Mouse (Mus musculus): ENCODE measurements around the gene Zkscan4.
A peak's percentile ranks its signal among the peaks of the same experiment; 100 is the strongest.
"Not testable (repeated sequence)": the region's sequence is repeated elsewhere in the genome, so short reads cannot be mapped to it uniquely, and the experiment has no call there.

Zkscan4 gene

DNA sequence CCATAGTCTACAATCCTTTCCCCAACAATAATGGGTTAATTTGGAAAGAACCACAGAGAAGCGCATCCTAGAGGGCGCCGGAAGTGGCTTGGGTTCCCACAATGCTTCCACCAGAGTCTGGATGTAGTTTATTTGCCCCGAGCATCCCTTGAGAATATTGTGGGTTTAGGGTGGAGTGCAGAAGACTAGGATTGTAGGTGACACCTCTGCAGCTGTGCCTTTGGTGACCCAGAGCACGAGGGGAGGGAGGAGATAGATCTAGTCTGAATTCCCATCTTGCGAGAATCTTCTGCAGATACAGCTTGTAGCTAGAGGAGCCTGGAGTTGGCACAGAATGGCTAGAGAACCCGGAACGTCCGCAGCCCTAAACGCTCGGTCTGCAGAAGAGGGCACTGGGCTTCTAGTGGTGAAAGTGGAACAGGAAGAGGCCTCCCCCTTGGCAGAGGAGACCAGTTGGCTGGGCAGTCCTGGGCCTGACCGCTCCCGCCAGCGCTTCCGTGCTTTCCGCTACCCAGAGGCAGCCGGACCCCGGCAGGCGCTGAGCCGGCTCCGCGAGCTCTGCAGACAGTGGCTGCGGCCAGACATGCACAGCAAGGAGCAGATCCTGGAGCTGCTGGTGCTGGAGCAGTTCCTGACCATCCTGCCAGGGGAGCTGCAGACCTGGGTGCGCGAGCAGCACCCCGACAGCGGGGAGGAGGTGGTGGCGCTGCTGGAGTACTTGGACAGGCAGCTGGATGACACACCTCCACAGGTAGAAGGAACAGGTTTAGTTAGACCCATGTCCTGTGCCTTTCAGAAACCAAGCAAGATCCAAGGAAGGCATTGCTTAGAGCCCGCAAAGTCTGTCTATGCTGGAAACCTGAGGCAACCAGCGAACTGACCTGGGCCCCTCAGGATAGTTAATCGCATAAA, at the start of gene Zkscan4, which contains the start of gene Gm10065:
Zkscan4 (plus strand) TSS at position 149 of the 912 bp plus-strand sequence.
Gm10065 (minus strand) TSS at position 683 of the 912 bp plus-strand sequence.
- DNase-seq (ENCODE audit: low read depth, low spot score) = peak; percentile 55

DNA sequence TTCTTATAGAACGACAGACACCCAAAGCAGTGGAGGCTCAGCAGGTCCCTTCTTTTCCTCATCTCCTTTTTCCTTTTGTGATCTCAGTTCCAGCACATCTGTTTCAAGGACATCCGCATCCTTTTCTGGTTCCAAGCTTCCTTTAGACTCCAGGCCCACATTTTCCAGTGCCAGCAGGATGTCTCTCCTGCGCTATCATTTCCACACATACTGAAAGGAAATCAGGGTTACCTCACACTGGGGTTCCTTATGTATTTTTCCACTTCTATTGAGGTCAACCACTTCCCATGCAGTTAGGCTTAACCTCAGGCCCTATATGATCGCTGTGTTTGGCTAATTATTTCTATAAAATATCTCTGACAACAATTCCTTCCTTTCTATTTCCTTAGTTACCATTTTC, 43.2 kb upstream of the Zkscan4 start:
- no peak for DNase-seq (ENCODE audit: low read depth, low spot score)

DNA sequence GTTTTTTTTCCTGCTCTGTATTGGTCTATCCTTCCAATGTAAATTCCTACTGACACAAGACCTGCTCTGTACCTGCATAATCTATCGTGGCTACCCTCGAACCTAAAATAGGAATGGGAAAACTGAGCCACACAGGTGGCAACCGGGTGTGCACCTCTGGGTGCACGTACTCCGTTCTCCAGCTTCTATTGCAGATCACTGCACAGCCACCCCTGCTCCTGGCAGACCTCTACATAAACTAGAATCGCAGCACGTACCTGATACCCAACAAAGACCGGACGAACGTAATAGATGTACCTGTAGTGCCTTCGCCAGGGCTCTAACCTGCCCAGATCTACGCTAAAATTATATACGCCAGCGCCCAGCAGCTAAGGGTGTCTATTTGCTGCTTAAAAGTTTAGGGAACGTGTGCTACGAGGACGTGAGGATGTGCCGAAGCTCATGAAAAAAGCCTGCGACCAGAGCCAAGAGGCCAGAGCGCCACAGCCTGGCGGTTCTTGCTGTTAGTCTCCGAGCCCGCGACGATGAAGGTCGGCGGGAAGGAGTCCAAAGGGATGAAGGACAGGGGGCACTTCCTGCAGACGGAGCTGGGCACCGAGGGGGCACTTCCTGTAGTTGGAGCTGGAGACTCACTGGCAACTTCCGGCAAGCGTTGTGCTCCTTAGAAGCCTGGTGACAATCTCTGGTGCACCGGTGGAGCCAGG, 38.1 kb upstream of the Zkscan4 start, which contains the start of gene Pgbd1:
Pgbd1 (minus strand) TSS at position 556 of the 704 bp plus-strand sequence.
- DNase-seq (ENCODE audit: low read depth, low spot score) = peak; percentile 68

GRCm38 (mm10) chr13:21441207-21441572, 37.5 kb upstream of the Zkscan4 start:
- no peak for DNase-seq (ENCODE audit: low read depth, low spot score)

DNA sequence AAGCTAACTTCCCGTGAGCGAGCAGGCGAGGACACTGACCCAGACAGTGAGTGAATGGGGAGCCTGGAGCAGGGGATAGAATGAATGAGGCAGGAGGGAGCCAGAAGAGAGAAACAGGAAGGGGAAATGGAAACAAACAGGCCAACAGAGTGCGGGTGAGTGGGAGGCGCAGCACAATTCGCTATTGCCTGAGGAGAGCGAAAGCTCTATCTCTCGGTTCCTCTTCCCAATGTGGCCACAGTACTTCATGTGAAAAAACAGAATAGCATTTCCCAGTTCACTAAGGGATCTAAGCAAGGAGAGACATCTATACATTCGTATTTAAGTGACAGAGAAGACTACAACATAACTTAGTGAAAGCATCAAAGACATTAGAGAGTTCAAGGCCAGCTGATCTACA, 31.9 kb upstream of the Zkscan4 start:
- DNase-seq (ENCODE audit: low read depth, low spot score) = no peak

GRCm38 (mm10) chr13:21447856-21448614, 30.7 kb upstream of the Zkscan4 start:
- no peak for DNase-seq (ENCODE audit: low read depth, low spot score)

GRCm38 (mm10) chr13:21453042-21453441, 25.7 kb upstream of the Zkscan4 start:
- no peak for DNase-seq (ENCODE audit: low read depth, low spot score)

DNA sequence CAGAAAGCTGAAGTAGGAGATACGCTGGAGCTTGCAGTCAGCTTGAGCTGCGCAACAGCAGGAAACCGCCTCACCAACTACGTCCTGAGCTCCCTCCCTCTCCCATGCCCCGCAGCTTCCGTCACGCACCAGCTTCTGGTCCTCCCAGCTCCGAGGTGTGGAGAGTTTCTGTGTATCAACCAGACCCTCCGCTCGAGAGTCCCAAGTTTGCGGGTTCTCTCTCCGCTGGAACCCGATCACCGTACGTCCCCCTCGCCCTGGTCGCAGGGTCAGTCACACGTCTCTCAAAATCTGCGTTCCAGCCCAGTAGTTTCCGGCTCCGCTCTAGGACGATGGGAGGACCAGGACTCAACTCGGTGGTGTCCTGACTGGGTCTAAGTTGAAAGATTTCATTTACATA, 25.3 kb upstream of the Zkscan4 start, which contains the start of gene Zscan26:
Zscan26 (minus strand) TSS at position 282 of the 400 bp plus-strand sequence.
- DNase-seq (ENCODE audit: low read depth, low spot score) = peak; percentile 90

GRCm38 (mm10) chr13:21454133-21454532, 24.6 kb upstream of the Zkscan4 start:
- DNase-seq (ENCODE audit: low read depth, low spot score) = no peak

DNA sequence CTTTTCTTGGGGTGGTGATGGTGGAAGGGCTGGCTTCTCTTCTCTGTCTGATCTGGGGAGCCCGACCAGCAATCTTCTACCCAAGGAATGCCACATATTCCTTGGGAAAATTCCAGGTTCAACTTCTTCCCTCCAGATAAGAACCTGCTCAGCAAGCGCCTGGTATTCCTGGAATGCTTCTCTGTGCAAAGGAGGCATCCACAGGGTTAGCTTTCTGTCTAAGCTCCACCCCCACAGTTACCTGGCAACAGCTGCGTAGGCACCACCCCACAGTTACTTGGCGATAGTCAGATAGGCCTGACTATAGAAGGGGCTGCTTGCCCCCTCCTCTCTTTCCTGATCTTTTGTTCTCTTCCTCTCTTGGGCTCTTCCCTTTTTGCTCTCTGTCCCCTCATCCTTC, 22.4 kb upstream of the Zkscan4 start:
- peak; percentile 92 for DNase-seq (ENCODE audit: low read depth, low spot score)

GRCm38 (mm10) chr13:21462516-21462915, 16.2 kb upstream of the Zkscan4 start:
- DNase-seq (ENCODE audit: low read depth, low spot score) = peak; percentile 70

- no peak for DNase-seq (ENCODE audit: low read depth, low spot score)
Observed at GRCm38 (mm10) chr13:21467336-21467735, 11.4 kb upstream of the Zkscan4 start.

GRCm38 (mm10) chr13:21468061-21469019, 10.4 kb upstream of the Zkscan4 start, which contains the start of gene Nkapl:
Gene Nkapl, minus strand, starts transcription at chr13:21468509.
- DNase-seq (ENCODE audit: low read depth, low spot score) = peak; percentile 95

GRCm38 (mm10) chr13:21469097-21469496, 9.6 kb upstream of the Zkscan4 start:
- DNase-seq (ENCODE audit: low read depth, low spot score) = no peak

GRCm38 (mm10) chr13:21472427-21472826, 6.3 kb upstream of the Zkscan4 start:
- DNase-seq (ENCODE audit: low read depth, low spot score) = no peak

GRCm38 (mm10) chr13:21486881-21487280, 8.2 kb downstream of the Zkscan4 start:
- DNase-seq (ENCODE audit: low read depth, low spot score) = peak; percentile 58

DNA sequence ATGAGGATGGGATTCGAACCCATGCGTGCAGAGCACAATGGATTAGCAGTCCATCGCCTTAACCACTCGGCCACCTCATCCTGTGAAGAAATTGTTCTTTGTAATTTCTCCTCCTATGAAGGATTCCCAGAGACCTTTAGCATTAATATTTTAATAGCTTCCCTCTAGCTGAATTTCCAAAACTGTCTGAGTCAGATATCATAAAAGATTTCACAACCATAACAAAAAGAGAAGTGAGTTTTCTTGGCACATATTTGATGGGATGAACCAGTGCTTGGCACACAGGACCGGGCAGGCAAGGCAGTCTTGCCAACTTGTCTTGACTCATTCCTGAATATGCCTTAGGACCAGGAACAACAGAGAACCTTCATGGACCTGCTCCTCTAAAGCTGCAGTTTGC, 14.1 kb downstream of the Zkscan4 start:
- DNase-seq (ENCODE audit: low read depth, low spot score) = no peak

DNA sequence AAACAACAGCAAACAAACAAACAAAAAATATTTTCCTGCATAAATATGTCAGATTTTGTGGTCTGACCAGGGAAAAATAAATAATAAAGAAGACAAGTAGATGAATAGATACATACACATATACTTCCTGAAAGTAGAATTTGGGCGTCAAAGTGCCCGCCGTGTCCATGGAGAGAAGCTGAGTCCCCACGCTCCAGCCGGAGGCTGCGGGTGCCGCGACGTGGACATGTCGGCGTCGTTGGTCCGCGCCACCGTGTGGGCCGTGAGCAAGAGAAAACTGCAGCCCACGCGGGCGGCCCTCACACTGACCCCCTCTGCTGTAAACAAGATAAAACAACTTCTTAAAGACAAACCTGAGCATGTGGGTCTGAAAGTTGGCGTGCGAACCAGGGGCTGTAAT, 16.4 kb downstream of the Zkscan4 start, which contains the start of gene AK157302:
AK157302 (plus strand) TSS at position 144 of the 400 bp plus-strand sequence.
- DNase-seq (ENCODE audit: low read depth, low spot score) = peak; percentile 35

- not testable (repeated sequence) for DNase-seq (ENCODE audit: low read depth, low spot score)
Observed at GRCm38 (mm10) chr13:21501182-21501581, 22.5 kb downstream of the Zkscan4 start, which contains the start of gene Gm11273. Gene Gm11273, minus strand, starts transcription at chr13:21501418.

- DNase-seq (ENCODE audit: low read depth, low spot score) = no peak
Observed at GRCm38 (mm10) chr13:21502296-21502695, 23.6 kb downstream of the Zkscan4 start.
